Mouse (Mus musculus) thymus, adult 2 months (tissue): ENCODE data around the gene Mosmo.

ENCODE experiments used
- CTCF ChIP-seq: fragments of 200-500 bp; IDR thresholded peaks from 2 replicates; pipeline ENCODE4 v1.5.1; 2012; ENCODE audit warnings: mild to moderate bottlenecking, control low read depth, low read length, moderate library complexity, borderline replicate concordance; ENCODE audit not compliant: control insufficient read depth, poor library complexity, insufficient read depth; ENCODE audit errors: extremely low read depth
- POLR2A ChIP-seq: fragments of 200-500 bp; IDR thresholded peaks from 2 replicates; pipeline ENCODE4 v1.6.1; 2012; ENCODE audit warnings: mild to moderate bottlenecking, low read length, control low read depth, moderate library complexity; ENCODE audit not compliant: control insufficient read depth, poor library complexity, insufficient read depth; ENCODE audit errors: extremely low read depth

GRCm38 (mm10) chr7:120635821-120636220 lies 41.6 kb upstream of the Mosmo start:
- no peak for TF ChIP-seq CTCF
- TF ChIP-seq POLR2A = no peak
